Mouse (Mus musculus): ENCODE results near the gene Vmo1. TPM values are rescaled to one million over a fixed set of nuclear protein-coding genes. Genes with fewer than 3 reads are reported as not detected.
A peak's percentile ranks its signal among the peaks of the same experiment; 100 is the strongest.
"Not testable (repeated sequence)": the region's sequence is repeated elsewhere in the genome, so short reads cannot be mapped to it uniquely, and the experiment has no call there.

Gene Vmo1
- total RNA-seq, 2 experiments from 2014 or later: not detected

DNA sequence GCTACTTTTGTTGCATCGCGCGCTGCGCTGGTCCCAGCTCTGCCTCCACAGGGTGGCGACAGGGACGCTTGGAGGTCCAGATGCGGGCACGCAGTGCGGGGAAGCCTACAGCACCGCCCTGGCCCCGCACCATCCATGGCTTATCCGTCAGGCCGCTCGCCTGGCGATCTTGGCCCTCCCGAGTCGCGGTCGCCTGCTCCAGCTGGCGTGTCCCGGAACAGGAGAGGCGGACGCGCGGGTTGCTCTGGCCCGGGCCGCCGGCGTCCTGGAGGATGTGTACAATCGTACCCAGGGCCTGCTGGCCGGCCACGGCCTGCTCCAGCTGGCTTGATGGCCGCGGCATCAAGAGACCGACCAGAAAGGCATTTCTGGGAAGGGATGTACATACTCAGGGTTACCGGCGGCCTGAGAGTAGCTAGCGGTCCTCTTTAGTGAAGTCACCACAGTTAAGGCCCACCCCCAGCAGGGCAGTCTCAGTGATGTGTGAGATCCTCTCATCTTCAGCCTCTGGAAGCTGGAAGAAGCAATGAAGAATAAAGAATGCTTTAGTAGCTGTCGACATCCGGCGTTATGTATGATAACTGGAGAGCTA is 5.9 kb upstream of the Vmo1 start:
- peak; percentile 32 for DNase-seq (ENCODE audit: low spot score)

GRCm38 (mm10) chr11:70518923-70519322 is 4.5 kb upstream of the Vmo1 start, which contains the start of gene Gltpd2:
Gene Gltpd2, plus strand, starts transcription at chr11:70519196.
- DNase-seq (ENCODE audit: low spot score): no peak

DNA sequence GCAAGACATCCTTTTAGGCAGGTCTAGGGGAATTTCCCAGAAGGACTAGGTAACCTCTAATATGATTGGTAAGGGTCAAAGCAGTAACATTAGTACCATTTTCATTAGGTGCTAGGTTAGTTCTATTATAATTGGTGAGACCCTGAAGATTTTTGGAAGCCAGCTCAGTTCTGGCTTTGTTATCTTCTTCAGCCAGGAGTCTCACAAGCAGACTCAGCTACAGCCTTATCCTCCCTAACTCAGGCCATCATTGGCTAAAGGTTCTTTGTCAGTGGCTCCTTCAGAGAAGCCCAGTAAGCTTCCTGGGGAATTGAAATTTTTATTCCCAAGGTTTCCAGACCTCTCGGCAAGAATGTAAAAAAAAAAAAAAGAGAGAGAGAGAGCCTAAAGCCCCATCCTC is 4.0 kb upstream of the Vmo1 start:
- no peak for DNase-seq (ENCODE audit: low spot score)

- DNase-seq (ENCODE audit: low spot score): peak; percentile 49
These were observed 1.9 kb upstream of the Vmo1 start for GRCm38 (mm10) chr11:70516352-70516751.

- peak; percentile 71 for DNase-seq (ENCODE audit: low spot score)
These were observed 896 bp downstream of the Vmo1 start for GRCm38 (mm10) chr11:70513520-70513919.

DNA sequence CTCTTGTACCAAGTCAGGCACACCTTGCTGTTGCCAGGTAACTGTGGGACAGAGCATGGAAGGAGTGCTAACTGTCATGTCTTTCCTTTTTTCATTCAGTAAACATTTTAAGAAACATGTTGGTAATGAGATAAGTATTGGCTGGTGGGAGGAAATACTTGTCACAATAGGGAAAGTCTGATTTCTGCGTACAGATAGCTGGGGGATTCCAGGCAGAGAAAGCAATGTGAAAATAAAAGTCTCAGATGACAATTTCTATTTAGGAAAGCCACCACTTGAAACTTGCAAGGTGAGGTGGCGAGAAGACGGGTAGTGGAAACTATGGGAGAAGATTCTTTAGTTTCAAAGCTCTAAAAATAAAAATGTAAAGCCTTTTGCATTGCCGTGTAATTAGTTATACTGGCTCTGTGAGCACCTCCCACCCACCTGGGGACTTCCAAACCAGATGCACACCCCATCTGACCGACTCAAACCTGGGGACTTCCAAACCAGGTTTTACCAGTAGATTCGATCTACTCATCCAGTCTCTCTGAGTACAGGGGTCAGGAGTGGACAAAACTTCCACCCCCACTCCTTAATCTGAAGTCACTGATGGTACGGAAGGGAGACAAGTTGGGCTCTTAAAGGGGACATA is 1.6 kb downstream of the Vmo1 start:
- no peak for DNase-seq (ENCODE audit: low spot score)

- no peak for DNase-seq (ENCODE audit: low spot score)
These were observed 2.6 kb downstream of the Vmo1 start for GRCm38 (mm10) chr11:70511825-70512224.

DNA sequence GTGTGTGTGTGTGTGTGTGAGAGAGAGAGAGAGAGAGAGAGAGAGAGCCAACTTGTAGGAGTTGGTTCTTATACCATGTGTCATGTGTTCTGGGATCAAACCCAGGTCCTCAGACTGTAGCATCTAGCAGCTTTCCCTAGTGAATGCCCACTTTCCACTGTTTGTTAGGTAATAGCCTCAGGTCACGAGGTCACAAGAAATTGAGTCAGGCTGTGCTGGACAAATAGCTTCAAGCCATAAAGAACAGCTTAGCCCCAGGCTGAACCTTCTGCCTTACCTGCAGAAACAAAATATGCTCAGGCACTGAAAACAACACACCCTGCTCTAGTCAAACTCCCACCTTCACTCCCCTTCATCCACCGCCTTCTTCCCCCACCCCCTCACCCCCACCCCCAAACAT is 3.2 kb downstream of the Vmo1 start:
- DNase-seq (ENCODE audit: low spot score): no peak

DNA sequence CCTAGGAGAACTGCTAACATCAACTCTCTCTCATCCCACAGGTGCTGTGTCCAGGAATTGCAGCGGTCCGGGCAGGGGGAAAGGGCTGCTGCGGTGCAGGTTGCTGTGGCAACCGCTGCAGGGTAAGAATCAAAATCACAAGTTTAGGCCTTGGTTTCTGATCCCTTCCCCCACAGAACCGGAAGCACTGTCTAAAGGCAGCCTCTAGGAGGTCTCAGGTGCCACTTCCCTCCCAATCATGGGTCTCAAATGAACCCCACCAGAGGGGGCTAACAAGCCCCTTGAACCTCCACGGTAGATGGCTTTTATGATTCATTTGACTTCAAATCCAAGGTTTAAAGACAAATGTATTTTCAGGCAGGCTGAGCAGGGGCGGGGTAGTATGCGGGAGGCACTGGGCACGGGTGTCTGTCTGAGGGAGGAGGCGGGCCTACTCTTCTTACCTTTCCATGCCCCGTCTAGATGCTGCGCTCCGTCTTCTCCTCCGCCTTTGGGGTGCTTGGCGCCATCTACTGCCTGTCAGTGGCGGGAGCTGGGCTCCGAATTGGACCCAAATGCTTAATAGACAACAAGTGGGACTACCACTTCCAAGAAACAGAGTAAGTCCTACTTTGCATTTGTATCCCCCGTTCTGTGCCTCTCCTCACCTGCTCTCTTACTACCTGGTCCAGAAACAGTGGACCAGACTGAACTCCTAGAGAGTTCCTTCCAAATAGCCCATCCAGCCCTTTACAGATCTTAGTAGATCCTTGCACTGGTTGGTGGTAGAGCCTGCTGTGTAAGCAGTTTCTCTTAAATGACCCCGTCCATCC is 4.5 kb downstream of the Vmo1 start:
- no peak for DNase-seq (ENCODE audit: low spot score)

- no peak for DNase-seq (ENCODE audit: low spot score)
These were observed 7.4 kb downstream of the Vmo1 start for GRCm38 (mm10) chr11:70506962-70507515.

DNA sequence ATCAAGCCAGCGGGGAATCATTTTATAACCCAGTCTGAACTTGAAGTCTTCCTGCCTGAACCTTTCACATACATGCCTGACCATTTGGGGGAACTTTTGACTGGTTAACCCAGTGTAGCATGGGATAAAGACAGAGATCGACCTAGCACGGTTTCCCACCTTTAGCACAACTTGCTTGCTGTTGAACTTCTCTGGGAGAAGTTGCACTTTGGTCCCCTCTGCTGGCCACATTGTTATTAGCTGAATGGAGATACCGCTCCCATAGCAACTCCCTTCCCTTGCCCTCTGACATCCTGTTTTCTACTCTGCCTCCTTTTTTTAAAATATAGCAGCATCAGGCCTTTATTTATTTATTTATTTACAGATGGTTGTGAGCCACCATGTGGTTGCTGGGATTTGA is 8.0 kb downstream of the Vmo1 start:
- DNase-seq (ENCODE audit: low spot score): peak; percentile 77

GRCm38 (mm10) chr11:70504970-70505369 is 9.4 kb downstream of the Vmo1 start, which contains the start of gene Tm4sf5:
Gene Tm4sf5, plus strand, starts transcription at chr11:70505244.
- no peak for DNase-seq (ENCODE audit: low spot score)

- no peak for DNase-seq (ENCODE audit: low spot score)
These were observed 12.4 kb downstream of the Vmo1 start for GRCm38 (mm10) chr11:70502018-70502417.

DNA sequence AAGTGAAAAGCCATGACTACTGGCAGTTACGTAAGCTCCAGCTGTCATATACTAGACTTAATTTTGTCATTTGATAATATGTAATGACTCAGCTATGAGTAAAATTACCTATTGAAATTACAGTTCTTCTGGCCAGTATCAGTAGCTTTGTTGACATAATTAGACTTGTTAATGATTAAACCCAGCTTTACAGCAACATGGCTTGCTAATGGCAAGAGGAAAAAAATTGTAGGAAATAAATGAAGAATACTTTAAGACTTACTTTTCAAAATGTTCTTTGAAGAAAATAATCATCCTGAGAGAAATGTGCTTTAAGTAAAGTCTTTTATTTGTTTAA is 14.0 kb downstream of the Vmo1 start:
- DNase-seq (ENCODE audit: low spot score): no peak

GRCm38 (mm10) chr11:70499566-70500475 is 14.6 kb downstream of the Vmo1 start:
- DNase-seq (ENCODE audit: low spot score): peak; percentile 24

- no peak for DNase-seq (ENCODE audit: low spot score)
These were observed 24.7 kb downstream of the Vmo1 start for GRCm38 (mm10) chr11:70489684-70490083.

GRCm38 (mm10) chr11:70489138-70489537 is 25.3 kb downstream of the Vmo1 start:
- peak; percentile 79 for DNase-seq (ENCODE audit: low spot score)

DNA sequence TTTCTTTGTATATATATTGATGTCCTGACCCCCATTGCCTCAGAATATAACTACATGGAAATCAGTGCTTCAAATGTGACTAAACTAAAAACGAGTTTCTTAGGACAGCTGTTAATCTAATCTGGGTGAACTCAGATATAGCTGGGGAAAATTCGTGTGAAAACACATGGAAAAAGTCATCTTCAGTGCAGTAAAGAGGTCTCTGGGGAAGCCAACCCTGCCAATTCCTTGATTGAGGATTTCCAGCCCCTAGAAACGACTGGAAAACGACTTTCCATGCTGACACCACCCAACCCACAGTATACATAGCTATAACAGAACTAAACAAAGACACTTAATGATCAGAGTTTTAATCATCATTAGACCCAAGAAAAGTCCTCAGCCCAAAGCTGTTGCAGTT is 26.6 kb downstream of the Vmo1 start:
- peak; percentile 15 for DNase-seq (ENCODE audit: low spot score)

DNA sequence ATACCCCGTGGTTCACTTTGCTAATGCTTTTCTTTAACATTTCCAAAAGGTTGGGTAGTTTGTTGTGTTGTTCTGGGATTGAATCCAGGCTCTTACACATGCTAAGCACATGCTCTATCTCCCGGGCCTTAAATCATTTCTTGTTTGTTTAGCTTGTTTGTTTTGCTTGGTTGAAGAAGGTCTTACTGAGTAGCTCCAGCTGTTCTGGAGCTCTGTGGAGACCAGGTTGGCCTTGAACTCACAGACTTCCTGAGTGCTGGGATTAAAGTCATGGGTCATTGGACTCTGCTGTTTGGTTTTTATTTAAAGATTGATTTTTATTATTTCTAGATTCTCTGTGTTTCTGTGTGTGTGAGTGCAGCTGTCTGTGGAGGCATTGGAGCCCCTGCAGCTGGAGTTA is 28.9 kb downstream of the Vmo1 start:
- DNase-seq (ENCODE audit: low spot score): no peak

DNA sequence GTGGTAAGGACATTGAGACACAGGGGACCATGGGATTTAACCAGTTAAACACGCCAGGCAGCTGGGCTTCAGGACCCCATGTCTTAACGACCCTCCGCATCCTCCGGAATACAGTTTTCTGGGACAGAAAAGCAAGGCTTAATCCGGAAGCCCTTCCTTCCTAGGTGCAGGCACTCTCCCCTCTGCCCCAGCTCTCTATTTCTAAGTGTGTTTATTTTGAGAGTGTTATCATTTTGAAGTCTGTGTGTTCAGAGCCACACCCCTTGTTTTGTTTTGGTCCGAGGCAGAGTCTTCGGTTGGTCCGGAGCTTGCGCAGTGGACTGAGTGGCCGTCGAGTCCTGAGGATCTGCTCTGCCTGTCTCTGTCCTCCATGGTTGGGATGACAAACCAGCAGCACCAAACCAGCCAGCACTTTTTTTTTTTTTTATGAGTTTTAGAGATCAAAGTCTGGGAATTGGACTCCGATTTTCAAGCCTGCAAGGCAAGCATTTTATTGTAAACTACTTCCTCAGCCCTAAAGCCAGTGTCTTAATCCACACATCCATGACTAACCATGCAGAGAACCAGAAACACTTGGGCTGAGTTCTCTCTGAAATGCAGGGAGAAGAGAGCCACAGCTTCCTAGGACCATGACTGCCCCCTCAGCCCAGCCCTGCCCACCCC is 39.4 kb downstream of the Vmo1 start:
- no peak for DNase-seq (ENCODE audit: low spot score)

- not testable (repeated sequence) for DNase-seq (ENCODE audit: low spot score)
These were observed 41.1 kb downstream of the Vmo1 start for GRCm38 (mm10) chr11:70473291-70473690.
